Mouse (Mus musculus) kidney, adult 2 months (tissue): ENCODE data around the gene Zfp53. TPM values are rescaled to one million over a fixed set of nuclear protein-coding genes. Genes with fewer than 3 reads are reported as not detected.

ENCODE experiments used
- DNase-seq: peaks from one replicate; pipeline ENCODE4 v3.0.0; 2021
- H3K27ac ChIP-seq: fragments of 200-500 bp; 2 replicates; pipeline ENCODE4 v1.5.1; 2012; ENCODE audit warnings: low read depth, low read length, control low read depth, inconsistent platforms; ENCODE audit not compliant: insufficient read depth
- H3K27me3 ChIP-seq: fragments of 200-500 bp; replicated peaks from 2 replicates; pipeline ENCODE4 v1.6.1; 2012; ENCODE audit warnings: mild to moderate bottlenecking, moderate library complexity, low read length, inconsistent platforms; ENCODE audit not compliant: control insufficient read depth, insufficient read depth
- H3K36me3 ChIP-seq: fragments of 200-500 bp; 2 replicates; pipeline ENCODE4 v1.6.1; 2012; ENCODE audit warnings: mild to moderate bottlenecking, moderate library complexity, low read length, inconsistent platforms; ENCODE audit not compliant: control insufficient read depth, insufficient read depth
- H3K4me1 ChIP-seq: fragments of 200-500 bp; 2 replicates; pipeline ENCODE4 v1.6.1; 2011; ENCODE audit warnings: low read length; ENCODE audit not compliant: control insufficient read depth, insufficient read depth
- H3K4me3 ChIP-seq: fragments of 200-500 bp; 2 replicates; pipeline ENCODE4 v1.5.1; 2011; ENCODE audit warnings: mild to moderate bottlenecking, low read depth, low read length, control low read depth; ENCODE audit not compliant: insufficient read depth
- CTCF ChIP-seq: fragments of 200-500 bp; conservative IDR thresholded peaks from 2 replicates; pipeline ENCODE4 v1.5.1; 2011; ENCODE audit warnings: low read depth, mild to moderate bottlenecking, control low read depth, low read length, moderate library complexity, mixed read lengths; ENCODE audit not compliant: insufficient read depth, insufficient read length
- POLR2A ChIP-seq: fragments of 200-500 bp; IDR thresholded peaks from one replicate; pipeline ENCODE4 v1.6.1; 2011; ENCODE audit warnings: low read depth, low read length, control low read depth
- WGBS: fragments of 180-500 bp; shearing (Covaris S2); methylation state at CpG from one replicate; pipeline ENCODE4 v1.1.7; 2018; 5-methylcytosine and 5-hydroxymethylcytosine counted together
- polyA plus RNA-seq: library from polyadenylated mRNA; depleted of rRNA; stranded (reverse); fragments of >200 nt; gene quantifications from 2 replicates; pipeline ENCODE4 v1.2.3, GENCODE M21; 2012

Zfp53 gene
- polyA plus RNA-seq, 1 experiment = 1.2 TPM

GRCm38 (mm10) chr17:21526270-21526669, 37.5 kb downstream of the Zfp53 start:
- no peak overlapping the region for H3K27ac ChIP-seq
- no peaks in the 10 kb centered on the region for H3K27me3 ChIP-seq
- H3K36me3 ChIP-seq = no peaks in the 10 kb centered on the region
- no peaks in the 10 kb centered on the region for H3K4me1 ChIP-seq
- TF ChIP-seq POLR2A = no peak
- no peak for TF ChIP-seq CTCF
- no peak for DNase-seq
- no peak overlapping the region for H3K4me3 ChIP-seq

GRCm38 (mm10) chr17:21530645-21531330, 42.0 kb downstream of the Zfp53 start:
- Histone ChIP-seq H3K4me1 (peaks cover 8% of the 10 kb centered on the region; the same call in 1 of the 2 replicates), H3K27me3 (no peaks in the 10 kb centered on the region), H3K27ac (no peak overlapping the region), H3K36me3 (no peaks in the 10 kb centered on the region), H3K4me3 (no peak overlapping the region)
- TF ChIP-seq POLR2A (no peak), CTCF (no peak)
- no peak for DNase-seq
- WGBS = 76% methylated on average over 5 of the region's 5 CpGs

GRCm38 (mm10) chr17:21531621-21532020, 42.8 kb downstream of the Zfp53 start:
- H3K27me3 ChIP-seq = no peaks in the 10 kb centered on the region
- H3K36me3 ChIP-seq = no peaks in the 10 kb centered on the region
- H3K4me3 ChIP-seq = peak overlapping the region; percentile 70
- H3K4me1 ChIP-seq = peaks cover 8% of the 10 kb centered on the region; the same call in 1 of the 2 replicates
- peak overlapping the region; percentile 70 for H3K27ac ChIP-seq
- TF ChIP-seq CTCF = no peak
- no peak for TF ChIP-seq POLR2A
- DNase-seq = no peak
- WGBS = 51% methylated on average over 5 of the region's 5 CpGs

GRCm38 (mm10) chr17:21532101-21532951, 43.5 kb downstream of the Zfp53 start:
- Histone ChIP-seq H3K4me1 (peaks cover 8% of the 10 kb centered on the region; the same call in 1 of the 2 replicates), H3K27ac (peak overlapping the region; percentile 70), H3K4me3 (peak overlapping the region; percentile 70), H3K36me3 (no peaks in the 10 kb centered on the region), H3K27me3 (no peaks in the 10 kb centered on the region)
- TF ChIP-seq POLR2A (no peak), CTCF (peak; percentile 17; the same call in 1 of the 2 replicates)
- under 1% methylated on average over 54 of the region's 54 CpGs for WGBS
- DNase-seq = peak; percentile 85

- Histone ChIP-seq H3K27ac (0 out of 2 replicates have a peak overlapping the region, but pooled peaks have one; percentile 26), H3K4me3 (no peak overlapping the region), H3K27me3 (no peaks in the 10 kb centered on the region), H3K4me1 (peaks cover 8% of the 10 kb centered on the region; the same call in 1 of the 2 replicates), H3K36me3 (no peaks in the 10 kb centered on the region)
- WGBS = 88% methylated on average over 1 of the region's 1 CpGs
- no peak for TF ChIP-seq CTCF
- no peak for TF ChIP-seq POLR2A
- DNase-seq = no peak
Measured at GRCm38 (mm10) chr17:21533961-21534360, 45.2 kb downstream of the Zfp53 start.

GRCm38 (mm10) chr17:21534460-21535095, 45.8 kb downstream of the Zfp53 start:
- H3K4me1 ChIP-seq = peaks cover 8% of the 10 kb centered on the region; the same call in 1 of the 2 replicates
- peak; percentile 94 for DNase-seq
- H3K27ac ChIP-seq = peak overlapping the region; percentile 36
- WGBS = under 1% methylated on average over 4 of the region's 4 CpGs
- TF ChIP-seq CTCF (peak; percentile 32; the same call in 1 of the 2 replicates), POLR2A (no peak)
- no peaks in the 10 kb centered on the region for H3K27me3 ChIP-seq
- no peaks in the 10 kb centered on the region for H3K36me3 ChIP-seq
- H3K4me3 ChIP-seq = no peak overlapping the region
